Mouse (Mus musculus): ENCODE results near the gene Fam19a5.

The Fam19a5 gene

GRCm38 (mm10) chr15:87666041-87666750, 122.1 kb downstream of the Fam19a5 start:
- in situ Hi-C loops (cut with MboI, MseI) = no loop called here

GRCm38 (mm10) chr15:87667416-87667815, 123.3 kb downstream of the Fam19a5 start:
- in situ Hi-C loops (cut with MboI, MseI) = no loop called here

GRCm38 (mm10) chr15:87668112-87668511, 124.0 kb downstream of the Fam19a5 start:
- in situ Hi-C loops (cut with MboI, MseI) = no loop called here

GRCm38 (mm10) chr15:87671929-87672328, 127.8 kb downstream of the Fam19a5 start:
- in situ Hi-C loops (cut with MboI, MseI) = no loop called here

DNA sequence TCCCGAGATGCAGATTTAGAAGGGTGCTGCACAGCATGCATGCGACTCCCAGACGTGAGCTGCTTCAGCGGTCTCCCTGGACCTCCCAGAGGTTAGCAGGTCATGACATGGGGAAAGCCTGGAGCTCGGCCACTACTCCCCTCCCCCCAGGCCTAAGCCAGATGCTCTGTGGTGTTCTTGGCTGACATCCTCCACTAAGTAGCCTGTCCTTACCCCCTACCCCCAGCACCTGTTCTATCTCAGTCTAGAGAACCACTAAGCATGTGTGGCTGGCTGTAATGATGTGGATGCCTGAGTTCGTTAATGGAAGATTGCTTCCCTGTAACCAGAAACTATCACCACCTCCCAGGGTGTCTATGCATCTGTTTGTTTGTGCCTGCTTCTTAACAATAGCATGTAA, 134.6 kb downstream of the Fam19a5 start:
- in situ Hi-C loops (cut with MboI, MseI) = no loop called here

DNA sequence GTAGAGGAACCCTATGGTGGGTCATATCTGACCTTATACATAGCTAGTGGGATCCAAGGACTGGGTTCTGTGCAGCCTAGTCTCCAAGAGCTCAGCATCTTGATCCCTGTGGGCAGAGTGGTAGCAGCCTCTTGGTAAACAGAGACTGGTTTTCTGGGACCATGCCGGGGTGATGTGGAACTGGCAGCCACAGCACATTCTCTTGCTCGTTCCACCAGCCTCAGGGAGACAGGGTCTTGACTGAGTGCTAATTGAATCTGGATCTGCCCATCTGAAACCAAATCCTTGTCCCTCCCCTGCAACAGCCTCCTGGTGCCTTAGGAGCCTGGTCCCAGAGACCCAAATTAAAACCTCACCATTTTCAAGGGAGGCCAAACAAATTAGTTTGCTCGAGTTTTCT, 138.3 kb downstream of the Fam19a5 start:
- in situ Hi-C loops (cut with MboI, MseI) = no loop called here

DNA sequence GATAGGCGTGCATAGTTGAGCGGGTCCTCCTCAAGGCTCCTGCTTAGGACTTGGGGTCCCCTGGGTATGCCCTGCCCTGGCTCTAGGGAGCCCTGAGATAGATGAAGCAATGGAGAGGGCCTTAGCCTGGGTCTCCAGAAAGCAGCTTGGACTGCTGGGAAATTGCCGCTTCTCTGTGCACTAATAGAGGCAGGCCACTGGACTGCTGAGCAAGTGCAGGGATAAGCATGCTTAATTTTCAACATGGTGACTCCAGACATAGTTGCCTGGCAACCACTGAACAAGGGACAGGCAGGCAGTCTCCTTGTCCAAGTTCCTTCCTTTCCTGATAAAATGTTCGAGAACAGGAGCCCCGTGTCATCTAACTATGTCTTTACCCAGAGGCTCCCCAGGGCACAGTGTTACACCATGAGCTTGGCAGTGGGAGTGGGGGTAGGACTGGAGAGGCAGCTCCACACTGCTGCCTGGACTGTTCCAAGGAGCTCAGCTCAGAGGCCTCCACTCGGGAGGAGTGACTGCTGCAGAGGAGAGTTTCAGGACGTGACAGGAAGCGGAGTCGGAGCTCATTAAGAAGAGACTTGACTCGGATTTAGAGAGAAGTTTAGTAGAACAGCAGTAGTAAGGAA, 142.4 kb downstream of the Fam19a5 start:
- in situ Hi-C loops (cut with MboI, MseI) = no loop called here

- in situ Hi-C loops (cut with MboI, MseI) = no loop called here
Measured at GRCm38 (mm10) chr15:87691271-87691955, 147.3 kb downstream of the Fam19a5 start.

- in situ Hi-C loops (cut with MboI, MseI) = no loop called here
Measured at GRCm38 (mm10) chr15:87691958-87692357, 147.9 kb downstream of the Fam19a5 start.

- in situ Hi-C loops (cut with MboI, MseI) = no loop called here
Measured at GRCm38 (mm10) chr15:87692394-87692793, 148.3 kb downstream of the Fam19a5 start.

DNA sequence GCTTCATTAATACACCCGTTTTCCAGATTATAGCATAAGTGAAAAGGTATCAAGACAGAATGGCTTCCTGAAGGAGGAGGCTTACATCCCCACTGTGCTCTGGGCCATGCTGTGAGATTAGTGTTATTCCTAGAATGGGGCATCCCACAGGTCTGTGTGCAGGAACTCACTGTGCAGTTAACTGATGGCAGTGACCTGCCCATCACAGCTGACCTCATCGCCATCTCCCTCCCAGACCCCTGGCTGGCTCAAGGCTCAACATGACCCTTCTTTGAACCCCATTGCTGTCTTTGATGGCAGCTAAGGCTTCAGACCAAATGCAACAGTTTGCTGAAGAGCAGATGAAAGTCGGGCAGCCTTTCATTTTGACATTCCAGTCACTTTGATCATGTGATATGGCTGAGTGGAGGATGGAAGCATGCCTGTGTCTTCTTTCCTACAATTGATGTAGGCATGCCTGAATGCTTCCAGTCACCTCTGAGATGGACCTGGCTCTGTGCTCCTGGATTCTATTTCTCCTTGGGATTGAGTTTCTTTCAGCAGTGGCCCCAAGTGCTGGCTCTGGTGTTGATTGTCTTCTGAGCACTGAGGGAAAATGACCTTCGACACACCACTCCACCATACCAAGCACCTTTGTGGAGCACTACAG, 148.9 kb downstream of the Fam19a5 start:
- in situ Hi-C loops (cut with MboI, MseI) = no loop called here

- in situ Hi-C loops (cut with MboI, MseI) = no loop called here
Measured at GRCm38 (mm10) chr15:87697433-87697996, 153.4 kb downstream of the Fam19a5 start.

GRCm38 (mm10) chr15:87698562-87699320, 154.6 kb downstream of the Fam19a5 start:
- in situ Hi-C loops (cut with MboI, MseI) = no loop called here

DNA sequence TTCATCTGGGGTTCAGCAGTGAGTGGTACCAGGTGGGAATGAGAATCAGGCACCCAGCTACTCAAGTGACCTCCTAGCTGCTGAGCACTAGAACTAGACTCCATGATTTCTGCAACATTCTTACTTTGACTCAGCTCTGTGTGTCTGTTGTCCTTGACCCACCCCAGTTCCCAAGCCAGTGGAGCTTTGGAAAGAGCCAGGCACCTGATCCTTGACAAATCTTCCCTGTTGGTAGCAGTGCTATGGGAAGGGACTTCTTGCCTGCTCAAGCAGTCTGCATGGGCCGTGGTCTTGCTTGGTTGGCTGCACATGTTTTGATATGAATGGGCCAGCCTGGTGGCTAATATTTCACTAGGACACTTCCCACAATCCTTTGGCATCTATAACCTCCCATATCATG, 158.7 kb downstream of the Fam19a5 start:
- in situ Hi-C loops (cut with MboI, MseI) = no loop called here

DNA sequence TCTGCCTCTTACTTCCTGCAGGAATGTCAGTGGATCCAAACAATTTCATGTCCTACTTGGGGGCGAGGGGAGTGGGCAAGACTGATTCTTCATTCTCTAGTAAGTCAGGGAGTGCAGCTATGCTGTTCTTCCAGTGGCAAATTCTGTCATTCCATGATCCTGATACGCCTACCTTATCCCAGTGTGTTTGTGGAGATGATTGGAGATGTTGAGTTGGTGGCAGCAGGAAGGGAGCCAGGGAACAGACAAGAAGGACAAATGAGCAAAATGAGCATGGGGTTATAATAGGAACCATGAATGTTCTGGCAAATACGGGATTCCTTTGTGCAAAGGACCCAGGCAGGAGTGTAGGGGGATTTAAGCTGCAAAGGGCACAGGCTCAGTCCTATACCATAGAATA, 159.2 kb downstream of the Fam19a5 start:
- in situ Hi-C loops (cut with MboI, MseI) = no loop called here

- in situ Hi-C loops (cut with MboI, MseI) = no loop called here
Measured at GRCm38 (mm10) chr15:87711790-87712189, 167.7 kb downstream of the Fam19a5 start.

DNA sequence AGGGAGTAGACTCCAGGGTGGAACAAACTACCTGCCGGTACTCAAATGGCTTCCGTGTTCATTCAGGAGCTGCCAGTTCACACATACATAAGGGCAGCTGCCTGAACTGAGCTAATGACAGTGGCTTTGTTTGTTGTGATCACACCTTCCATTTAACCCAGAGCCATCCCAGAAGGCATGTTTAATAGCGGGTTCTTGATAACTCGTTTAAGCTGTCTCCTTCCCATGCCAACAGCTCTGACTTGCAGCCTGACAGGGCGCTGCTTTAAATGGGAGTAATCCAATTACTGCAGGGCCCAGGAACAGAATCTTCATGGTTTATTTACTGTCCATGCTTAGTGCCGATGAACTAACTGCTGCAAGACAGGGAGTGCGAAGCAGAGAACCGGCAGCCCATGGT, 168.1 kb downstream of the Fam19a5 start:
- in situ Hi-C loops (cut with MboI, MseI) = no loop called here

GRCm38 (mm10) chr15:87715037-87715676, 171.1 kb downstream of the Fam19a5 start:
- in situ Hi-C loops (cut with MboI, MseI) = no loop called here

DNA sequence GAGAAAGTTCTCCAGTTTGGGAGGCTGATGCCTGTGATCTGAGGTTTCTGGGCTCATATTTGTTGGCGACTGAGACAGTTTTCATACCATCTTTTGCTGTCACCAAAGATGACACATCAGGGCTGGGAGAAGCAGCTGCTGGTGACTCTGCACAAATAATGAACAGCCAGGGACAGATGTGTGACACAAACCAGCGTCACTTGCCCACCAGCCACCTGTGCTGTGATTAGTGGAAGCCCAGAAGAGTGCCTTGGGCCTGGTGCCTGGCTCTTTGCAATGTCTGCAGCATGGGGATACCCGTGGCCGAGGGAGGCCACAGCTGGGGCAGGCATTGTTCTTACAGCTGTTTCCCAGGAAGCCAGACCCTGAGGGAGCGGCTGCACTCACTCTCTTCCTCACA, 173.0 kb downstream of the Fam19a5 start:
- in situ Hi-C loops (cut with MboI, MseI) = no loop called here

- in situ Hi-C loops (cut with MboI, MseI) = no loop called here
Measured at GRCm38 (mm10) chr15:87723455-87723986, 179.4 kb downstream of the Fam19a5 start.
